Mouse (Mus musculus) cerebellum, adult 9-11 months (tissue): Measurements from ENCODE around the gene Vmn1r76.

Experiments used
- DNase-seq: peaks from one replicate; pipeline ENCODE4 v3.0.0; 2022

Gene Vmn1r76

GRCm38 (mm10) chr7:11938113-11938512 lies at the start of gene Vmn1r76:
Vmn1r76 (minus strand) TSS chr7:11938213.
- DNase-seq = no peak

DNA sequence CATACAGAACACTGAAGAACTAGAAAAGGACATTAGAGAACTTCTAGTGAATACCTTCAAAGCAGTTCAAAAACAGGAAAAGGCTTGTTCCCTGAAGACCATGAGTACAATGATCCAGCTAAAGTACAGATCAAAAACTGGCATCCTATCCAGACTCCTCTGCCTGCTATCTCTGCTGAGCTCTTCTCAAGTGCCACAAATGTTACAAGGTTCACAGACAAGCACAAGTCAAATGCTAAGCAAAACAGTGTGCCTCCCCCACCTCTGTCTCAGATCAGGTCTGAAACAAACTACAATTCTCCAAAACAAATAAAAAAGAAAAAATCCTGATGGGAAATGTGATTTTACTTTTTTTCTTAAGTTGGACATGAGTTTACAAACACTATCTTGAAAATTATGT lies 34.6 kb upstream of the Vmn1r76 start:
- no peak for DNase-seq

DNA sequence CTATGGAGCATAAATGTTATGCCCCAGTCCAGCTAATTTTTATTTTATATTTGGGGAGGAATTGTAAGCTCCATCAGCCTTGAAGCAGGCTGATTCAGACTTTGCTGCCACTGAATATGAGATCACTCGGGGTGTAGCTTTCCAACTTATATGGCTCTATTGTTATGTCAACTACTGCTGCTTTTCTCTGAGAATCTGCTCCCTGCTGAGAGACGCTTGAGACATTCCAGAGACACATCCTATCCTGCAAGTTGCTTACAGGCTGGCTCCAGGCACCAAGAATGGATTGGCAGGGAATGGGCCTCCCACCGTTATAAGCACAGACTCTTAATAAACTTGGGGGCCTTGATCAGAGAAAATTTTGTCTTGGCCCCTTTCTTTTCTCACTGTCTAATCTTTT lies 10.0 kb upstream of the Vmn1r76 start:
- DNase-seq = no peak

DNA sequence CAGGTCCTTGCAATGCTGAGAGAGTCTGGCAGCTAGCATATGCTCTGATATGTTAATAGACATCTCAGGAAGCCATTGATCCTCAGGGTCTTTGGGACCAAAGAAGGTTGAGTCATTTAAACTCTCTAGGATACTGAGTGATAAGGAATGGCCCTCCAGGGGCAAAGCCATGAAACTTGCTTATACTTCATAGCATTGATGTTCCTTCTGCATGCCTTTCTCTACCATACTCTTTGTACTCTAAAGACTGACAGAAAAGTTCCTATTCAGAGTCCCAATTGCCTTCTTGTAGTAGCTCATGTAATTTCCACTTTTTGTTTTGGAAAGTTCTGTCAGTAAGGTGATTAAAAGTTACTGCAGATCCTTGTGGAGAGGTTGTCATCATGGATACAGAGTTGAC lies 63.7 kb downstream of the Vmn1r76 start, which contains the start of gene Vmn1r75:
Gene Vmn1r75, plus strand, starts transcription at position 301 of the 400 bp plus-strand sequence.
- DNase-seq = no peak
